Mouse (Mus musculus) lung, adult 2 months (tissue): ENCODE data around the gene Trit1.

Source experiments
- CTCF ChIP-seq: fragments of 200-500 bp; IDR thresholded peaks from 2 replicates; pipeline ENCODE4 v1.5.1; 2011; ENCODE audit warnings: mild to moderate bottlenecking, low read length, control low read depth; ENCODE audit not compliant: insufficient read depth
- POLR2A ChIP-seq: fragments of 200-500 bp; IDR thresholded peaks from 2 replicates; pipeline ENCODE4 v1.6.1; 2011; ENCODE audit warnings: low read depth, mild to moderate bottlenecking, control low read depth, low read length, borderline replicate concordance; ENCODE audit errors: extremely low read depth

DNA sequence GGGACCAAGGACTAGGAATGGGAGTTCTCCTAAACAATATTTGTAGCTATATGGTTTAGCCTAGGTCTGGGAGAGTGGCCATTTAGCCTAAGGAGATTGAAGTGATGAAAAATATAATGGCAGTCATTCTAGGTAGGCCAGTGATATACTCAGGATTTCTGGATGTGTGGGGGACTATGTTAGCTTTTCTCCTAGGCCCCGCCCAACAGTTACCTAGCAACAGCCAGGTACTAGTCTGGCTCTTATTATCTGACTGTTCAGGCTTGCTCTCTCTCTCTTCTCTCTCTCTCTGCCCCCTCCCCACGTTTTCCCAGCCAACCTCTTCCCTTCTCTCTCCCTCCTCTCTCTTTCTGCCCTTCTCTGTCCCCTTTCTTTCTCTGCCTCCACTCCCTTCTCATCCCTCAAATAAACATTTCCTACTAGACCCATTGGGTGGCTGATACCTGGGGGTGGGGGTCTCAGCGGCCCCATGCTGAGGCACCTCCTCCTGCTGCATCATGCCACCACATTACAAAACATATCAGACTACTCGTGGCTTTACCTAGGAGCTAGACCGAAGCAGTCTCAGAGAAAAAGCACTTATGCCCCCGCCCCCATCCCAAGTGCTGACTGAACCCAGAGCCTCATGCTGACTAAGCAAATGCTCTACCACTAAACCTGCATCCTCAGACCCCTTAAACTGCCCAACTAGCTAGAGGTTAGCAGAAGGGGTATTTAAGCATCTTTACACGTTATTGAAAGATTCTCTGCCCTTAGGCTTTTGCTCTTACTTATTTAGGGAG is 1.7 kb upstream of the Trit1 start:
- no peak for TF ChIP-seq POLR2A
- TF ChIP-seq CTCF = no peak
